Mouse (Mus musculus) liver, embryonic 14.5 days (tissue): ENCODE measurements around the gene Barx2.

Source experiments
- CTCF ChIP-seq: IDR thresholded peaks from 2 replicates; pipeline ENCODE4 v1.5.1; 2016; ENCODE audit warnings: antibody characterized with exemption, low read depth, control low read depth
- EP300 ChIP-seq: IDR thresholded peaks from 2 replicates; pipeline ENCODE4 v1.6.1; 2016; ENCODE audit warnings: antibody characterized with exemption, low read depth

- TF ChIP-seq CTCF, result no peak
- TF ChIP-seq EP300, result no peak
Measured at GRCm38 (mm10) chr9:31840037-31840436, 73.2 kb downstream of the Barx2 start.
